Mouse (Mus musculus) ES-E14 (cell line): ENCODE measurements at regions not wholly inside any gene's neighbourhood (a gene's known extent, or its start where the extent isn't known, plus 50 kb on each side); places are given as distances from the start of the nearest gene placed in this dataset.
A peak's percentile ranks its signal among the peaks of the same experiment; 100 is the strongest.
"Not testable (repeated sequence)": the region's sequence is repeated elsewhere in the genome, so short reads cannot be mapped to it uniquely, and the experiment has no call there.

ENCODE experiments used
- DNase-seq: peaks from one replicate; pipeline ENCODE4 v3.0.0-alpha.2; 2013; ENCODE audit warnings: low read depth, low spot score
- H3K27ac ChIP-seq: 2 replicates; pipeline ENCODE4 v1.5.1; 2012; ENCODE audit warnings: low read depth, mild to moderate bottlenecking, low read length, moderate library complexity, mixed read lengths; ENCODE audit not compliant: poor library complexity, insufficient read depth, severe bottlenecking
- H3K36me3 ChIP-seq: 2 replicates; pipeline ENCODE4 v1.6.1; 2012; ENCODE audit warnings: mild to moderate bottlenecking, low read length, moderate library complexity, mixed read lengths; ENCODE audit not compliant: control insufficient read depth, poor library complexity, insufficient read depth, severe bottlenecking
- H3K4me1 ChIP-seq, 2 experiments: fragments of 150-350 bp in 1 of 2; sonication (generic) in 1 of 2; 2 replicates each; pipeline ENCODE4 v1.6.1; 2012; ENCODE audit warnings: low read length in 2 of 2, mild to moderate bottlenecking in 1 of 2, mixed read lengths in 1 of 2; ENCODE audit not compliant: control insufficient read depth in 2 of 2, insufficient read depth in 2 of 2, poor library complexity in 1 of 2
- H3K4me3 ChIP-seq, 2 experiments: fragments of 150-350 bp in 1 of 2; sonication (generic) in 1 of 2; 2 replicates each; pipeline ENCODE4 v1.5.1; 2012; ENCODE audit warnings: low read length in 2 of 2, low read depth in 1 of 2, mild to moderate bottlenecking in 1 of 2, mixed read lengths in 1 of 2; ENCODE audit not compliant: insufficient read depth in 1 of 2, poor library complexity in 1 of 2, severe bottlenecking in 1 of 2
- H3K9ac ChIP-seq: 2 replicates; pipeline ENCODE4 v1.6.1; 2012; ENCODE audit warnings: low read depth, mild to moderate bottlenecking, low read length, mixed read lengths; ENCODE audit not compliant: poor library complexity, insufficient read depth, severe bottlenecking
- H3K9me3 ChIP-seq: fragments of 150-350 bp; sonication (generic); 2 replicates; pipeline ENCODE4 v1.6.1; 2012; ENCODE audit warnings: low read depth, mild to moderate bottlenecking, low read length; ENCODE audit not compliant: control insufficient read depth, insufficient read depth
- CHD2 ChIP-seq: IDR thresholded peaks from 2 replicates; pipeline ENCODE4 v1.6.1; 2014; ENCODE audit warnings: mild to moderate bottlenecking, low read depth, low read length, inconsistent platforms
- HCFC1 ChIP-seq: IDR thresholded peaks from 2 replicates; pipeline ENCODE4 v1.6.1; 2012; ENCODE audit warnings: low read length, inconsistent platforms, borderline replicate concordance; ENCODE audit not compliant: insufficient read depth
- MAFK ChIP-seq: IDR thresholded peaks from 2 replicates; pipeline ENCODE4 v1.6.1; 2014; ENCODE audit warnings: mild to moderate bottlenecking, low read depth, low read length, inconsistent platforms; ENCODE audit not compliant: insufficient read depth
- ZC3H11A ChIP-seq: IDR thresholded peaks from 2 replicates; pipeline ENCODE4 v1.6.1; 2012; ENCODE audit warnings: low read depth, mild to moderate bottlenecking, inconsistent platforms, low read length, borderline replicate concordance
- ZNF384 ChIP-seq: IDR thresholded peaks from 2 replicates; pipeline ENCODE4 v1.6.1; 2012; ENCODE audit warnings: low read depth, low read length, inconsistent platforms
- in situ Hi-C, 2 experiments: fragments of 600-800 bp; cut with MboI; formaldehyde crosslinking; loops; one replicate each; pipeline ENCODE4 v1.15.1; 2025; ENCODE audit warnings: low sequenced_read_pairs in 2 of 2, inconsistent platforms in 1 of 2; ENCODE audit not compliant: unreplicated experiment in 2 of 2

DNA sequence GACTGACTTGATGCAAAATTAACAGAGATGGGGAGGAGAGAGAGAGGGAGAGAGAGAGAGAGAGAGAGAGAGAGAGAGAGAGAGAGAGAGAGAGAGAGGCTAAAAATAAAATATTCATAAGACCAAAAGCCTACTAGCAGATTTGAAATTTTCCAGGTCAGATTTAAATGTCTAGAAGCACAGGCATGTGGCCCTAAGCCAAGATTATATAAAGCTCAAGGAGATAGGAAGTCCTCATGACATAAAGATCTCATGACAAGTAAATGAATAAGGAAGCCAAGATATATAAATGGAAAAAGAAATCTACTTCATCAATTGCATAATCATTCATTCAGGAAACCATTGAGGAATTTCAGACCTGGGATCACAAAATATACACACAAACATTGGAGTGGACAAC is 311.9 kb upstream of the Cypt12 start:
- no peaks in the 10 kb centered on the region for H3K9me3 ChIP-seq
- no peaks in the 10 kb centered on the region for H3K36me3 ChIP-seq
- in situ Hi-C loops, result no loop called here
- H3K4me1 ChIP-seq, result no peaks in the 10 kb centered on the region
- H3K4me3 ChIP-seq, result no peak overlapping the region
- no peak for DNase-seq
- no peak for TF ChIP-seq ZNF384
- TF ChIP-seq HCFC1, result no peak
- TF ChIP-seq CHD2, result no peak
- no peak for TF ChIP-seq MAFK
- no peak for TF ChIP-seq ZC3H11A
- H3K27ac ChIP-seq, result no peak overlapping the region
- no peak overlapping the region for H3K9ac ChIP-seq

DNA sequence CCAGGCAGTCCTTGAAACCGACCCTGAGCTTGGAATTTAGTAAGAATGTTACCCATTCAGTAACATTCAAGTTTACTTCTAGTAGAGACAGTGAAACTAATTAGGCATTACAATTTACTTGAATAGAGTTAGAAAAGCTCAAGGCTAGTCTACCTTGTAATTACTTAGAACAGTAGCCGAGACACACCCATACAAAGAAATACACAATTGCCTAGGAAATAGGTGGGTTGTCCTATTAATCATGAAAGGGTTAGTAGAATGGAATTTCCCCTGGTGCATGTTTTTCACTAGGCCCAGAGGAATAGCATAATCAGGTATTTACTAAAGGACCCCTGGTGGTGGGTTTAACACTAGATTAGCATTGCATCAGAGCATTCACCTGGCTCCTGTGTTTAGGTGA is 288.2 kb upstream of the Cypt12 start:
- peak; percentile 47 for DNase-seq
- in situ Hi-C loops, H3K9me3 ChIP-seq, H3K36me3 ChIP-seq, H3K4me3 ChIP-seq, H3K9ac ChIP-seq, H3K27ac ChIP-seq, H3K4me1 ChIP-seq: not testable (repeated sequence)

DNA sequence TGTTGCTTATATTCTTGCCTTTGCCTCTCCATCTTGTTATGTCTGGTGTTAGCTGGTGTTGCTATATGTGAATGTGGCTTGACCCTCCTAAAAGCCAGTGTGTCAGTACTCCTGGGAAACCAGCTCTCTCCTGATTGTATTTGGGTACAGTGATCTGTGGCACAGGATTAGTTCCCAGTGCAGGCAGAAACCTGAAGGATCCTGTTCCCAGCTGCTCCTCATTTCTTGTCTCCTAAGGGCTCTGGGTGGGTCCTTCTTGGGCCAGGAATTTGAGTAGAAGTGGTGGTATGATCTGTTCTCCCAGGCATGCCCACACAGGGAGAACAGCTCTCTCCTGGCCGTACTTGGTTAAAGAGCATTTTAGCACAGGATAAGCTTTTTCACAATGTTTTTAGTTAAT is 286.2 kb upstream of the Cypt12 start:
- TF ChIP-seq ZC3H11A, result no peak
- TF ChIP-seq ZNF384, result no peak
- no peak for TF ChIP-seq CHD2
- no peak for TF ChIP-seq MAFK
- no peak for TF ChIP-seq HCFC1
- no peak for DNase-seq
- H3K27ac ChIP-seq, result no peak overlapping the region
- H3K9me3 ChIP-seq, result no peaks in the 10 kb centered on the region
- no peak overlapping the region for H3K4me3 ChIP-seq
- no peaks in the 10 kb centered on the region for H3K4me1 ChIP-seq
- no peak overlapping the region for H3K9ac ChIP-seq
- no peaks in the 10 kb centered on the region for H3K36me3 ChIP-seq
- in situ Hi-C loops, result no loop called here

DNA sequence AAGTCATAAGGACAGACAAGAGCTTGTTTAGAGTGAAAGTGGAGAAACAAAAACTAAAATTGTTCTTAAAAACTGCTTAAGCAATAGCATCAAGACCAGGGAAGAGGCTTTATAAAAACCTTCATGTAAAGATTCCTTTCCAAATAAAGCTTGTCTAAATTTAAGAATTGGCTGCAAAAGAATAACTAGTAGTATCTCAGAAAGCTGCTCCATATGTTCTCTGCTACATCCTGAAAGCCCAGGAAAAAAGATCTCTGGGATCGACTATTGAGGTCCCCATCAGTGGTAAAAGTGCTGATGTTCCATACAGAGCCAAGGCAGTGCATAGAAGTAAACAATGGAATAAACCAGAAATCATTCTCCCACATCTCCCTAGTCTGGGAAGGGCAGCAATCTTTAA is 281.2 kb upstream of the Cypt12 start:
- H3K4me3 ChIP-seq, result no peak overlapping the region
- no peaks in the 10 kb centered on the region for H3K4me1 ChIP-seq
- no peak overlapping the region for H3K9ac ChIP-seq
- H3K9me3 ChIP-seq, result no peaks in the 10 kb centered on the region
- in situ Hi-C loops, result no loop called here
- TF ChIP-seq CHD2, result no peak
- TF ChIP-seq ZC3H11A, result no peak
- TF ChIP-seq MAFK, result no peak
- TF ChIP-seq ZNF384, result no peak
- no peak for TF ChIP-seq HCFC1
- no peak overlapping the region for H3K27ac ChIP-seq
- no peak for DNase-seq
- no peaks in the 10 kb centered on the region for H3K36me3 ChIP-seq

DNA sequence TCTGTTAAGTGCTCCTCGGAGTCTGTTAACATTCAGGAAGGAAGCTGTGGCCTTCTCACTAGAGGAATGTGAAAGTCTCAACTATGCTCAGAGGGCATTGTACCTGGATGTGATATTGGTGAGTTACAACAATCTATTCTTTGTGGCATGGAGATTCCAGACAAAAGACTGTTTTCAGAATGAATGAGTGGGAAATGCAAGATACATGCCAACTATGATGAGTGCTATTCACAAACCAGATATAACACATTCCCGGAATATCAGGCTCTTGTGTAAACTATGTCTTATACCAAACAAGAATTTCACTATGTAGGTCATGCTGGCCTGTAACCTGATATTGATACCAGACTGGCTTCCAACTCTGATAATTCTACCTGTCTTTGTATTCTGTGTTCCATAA is 279.4 kb upstream of the Cypt12 start:
- Histone ChIP-seq H3K9me3 (no peaks in the 10 kb centered on the region), H3K4me1 (no peaks in the 10 kb centered on the region), H3K4me3 (no peak overlapping the region), H3K36me3 (no peaks in the 10 kb centered on the region), H3K27ac (no peak overlapping the region), H3K9ac (no peak overlapping the region)
- TF ChIP-seq MAFK (no peak), CHD2 (no peak), ZC3H11A (no peak), ZNF384 (no peak), HCFC1 (no peak)
- DNase-seq, result no peak
- in situ Hi-C loops, result no loop called here
